Mouse (Mus musculus) CH12.LX (cell line): ENCODE measurements at regions not wholly inside any gene's neighbourhood (a gene's known extent, or its start where the extent isn't known, plus 50 kb on each side); places are given as distances from the start of the nearest gene placed in this dataset.

ENCODE experiments used
- DNase-seq: peaks from one replicate; pipeline ENCODE4 v3.0.0-alpha.2; 2013; ENCODE audit errors: extremely low read depth
- H3K27ac ChIP-seq: 2 replicates; pipeline ENCODE4 v1.5.1; 2012; ENCODE audit warnings: low read depth, mild to moderate bottlenecking, control low read depth, moderate library complexity; ENCODE audit not compliant: insufficient read depth
- H3K27me3 ChIP-seq: replicated peaks from 2 replicates; pipeline ENCODE3; 2012; ENCODE audit warnings: inconsistent platforms
- H3K36me3 ChIP-seq, 2 experiments: replicated peaks in 1 of 2; 2 replicates each; pipeline versions ENCODE3 to v1.6.1; 2012; ENCODE audit warnings: inconsistent platforms in 1 of 2, low read length in 1 of 2, mild to moderate bottlenecking in 1 of 2, mixed read lengths in 1 of 2, moderate library complexity in 1 of 2; ENCODE audit not compliant: control insufficient read depth in 1 of 2, insufficient read depth in 1 of 2
- H3K4me1 ChIP-seq, 2 experiments: 2 replicates each; pipeline ENCODE4 v1.6.1; 2012; ENCODE audit warnings: inconsistent platforms in 1 of 2, moderate library complexity in 1 of 2; ENCODE audit not compliant: insufficient read depth in 2 of 2, control insufficient read depth in 1 of 2
- H3K4me2 ChIP-seq: 2 replicates; pipeline ENCODE4 v1.6.1; 2012; ENCODE audit warnings: low read depth, mild to moderate bottlenecking, control low read depth; ENCODE audit not compliant: poor library complexity, insufficient read depth, severe bottlenecking
- H3K4me3 ChIP-seq, 3 experiments: fragments of 150-350 bp in 1 of 3; sonication (generic) in 1 of 3; replicated peaks in 1 of 3; 2 replicates each; pipeline versions ENCODE3 to v1.5.1; 2011 to 2012; ENCODE audit warnings: low read depth in 2 of 3, low read length in 2 of 3, mild to moderate bottlenecking in 2 of 3, moderate library complexity in 2 of 3, control low read depth in 1 of 3, improper control_type of control experiment in 1 of 3, inconsistent platforms in 1 of 3, mixed read lengths in 1 of 3; ENCODE audit not compliant: poor library complexity in 1 of 3
- H3K79me2 ChIP-seq: replicated peaks from 2 replicates; pipeline ENCODE4 v1.6.1; 2012; ENCODE audit warnings: mild to moderate bottlenecking, moderate library complexity; ENCODE audit not compliant: control insufficient read depth, poor library complexity, insufficient read depth, severe bottlenecking; ENCODE audit errors: extremely low read depth
- H3K9ac ChIP-seq: 2 replicates; pipeline ENCODE4 v1.6.1; 2012; ENCODE audit warnings: low read depth, mild to moderate bottlenecking, control low read depth, moderate library complexity; ENCODE audit not compliant: insufficient read depth
- H3K9me3 ChIP-seq: replicated peaks from 2 replicates; pipeline ENCODE3; 2012; ENCODE audit warnings: low read length, inconsistent platforms, mixed read lengths
- BHLHE40 ChIP-seq: IDR thresholded peaks from 2 replicates; pipeline ENCODE4 v1.6.1; 2011; ENCODE audit warnings: mild to moderate bottlenecking, low read depth, low read length, improper control_type of control experiment
- CHD1 ChIP-seq: IDR thresholded peaks from 2 replicates; pipeline ENCODE4 v1.6.1; 2012; ENCODE audit warnings: low read depth, low read length, improper control_type of control experiment, inconsistent platforms
- EP300 ChIP-seq: IDR thresholded peaks from 2 replicates; pipeline ENCODE4 v1.6.1; 2011; ENCODE audit warnings: low read length, improper control_type of control experiment
- HCFC1 ChIP-seq: IDR thresholded peaks from 2 replicates; pipeline ENCODE4 v1.6.1; 2012; ENCODE audit warnings: low read depth, mild to moderate bottlenecking, inconsistent platforms, low read length, improper control_type of control experiment
- JUN ChIP-seq: IDR thresholded peaks from 2 replicates; pipeline ENCODE4 v1.6.1; 2011; ENCODE audit warnings: low read depth, mild to moderate bottlenecking, low read length, improper control_type of control experiment, moderate library complexity; ENCODE audit not compliant: insufficient read depth
- MAFK ChIP-seq: IDR thresholded peaks from 2 replicates; pipeline ENCODE4 v1.6.1; 2011; ENCODE audit warnings: low read length, improper control_type of control experiment; ENCODE audit not compliant: insufficient replicate concordance
- MAX ChIP-seq: IDR thresholded peaks from 2 replicates; pipeline ENCODE4 v1.6.1; 2011; ENCODE audit warnings: low read length, improper control_type of control experiment
- MAZ ChIP-seq: IDR thresholded peaks from 2 replicates; pipeline ENCODE4 v1.6.1; 2012; ENCODE audit warnings: low read depth, mild to moderate bottlenecking, inconsistent platforms, low read length, improper control_type of control experiment, moderate library complexity
- MEF2A ChIP-seq: IDR thresholded peaks from 2 replicates; pipeline ENCODE4 v1.6.1; 2014; ENCODE audit warnings: low read depth, mild to moderate bottlenecking, inconsistent platforms, low read length, improper control_type of control experiment, borderline replicate concordance
- MYC ChIP-seq: IDR thresholded peaks from 2 replicates; pipeline ENCODE4 v1.6.1; 2011; ENCODE audit warnings: low read depth, mild to moderate bottlenecking, improper control_type of control experiment, low read length
- NELFE ChIP-seq: IDR thresholded peaks from 2 replicates; pipeline ENCODE4 v1.6.1; 2011; ENCODE audit warnings: low read depth, low read length, improper control_type of control experiment
- NRF1 ChIP-seq: IDR thresholded peaks from 2 replicates; pipeline ENCODE4 v1.6.1; 2014; ENCODE audit warnings: low read depth, mild to moderate bottlenecking, inconsistent platforms, low read length, improper control_type of control experiment, moderate library complexity
- RAD21 ChIP-seq: IDR thresholded peaks from 2 replicates; pipeline ENCODE4 v1.6.1; 2011; ENCODE audit warnings: low read depth, mild to moderate bottlenecking, low read length, improper control_type of control experiment, moderate library complexity
- RCOR1 ChIP-seq: conservative IDR thresholded peaks from 2 replicates; pipeline ENCODE4 v1.6.1; 2012; ENCODE audit warnings: low read depth, mild to moderate bottlenecking, inconsistent platforms, low read length, improper control_type of control experiment
- SIN3A ChIP-seq: IDR thresholded peaks from 2 replicates; pipeline ENCODE4 v1.6.1; 2012; ENCODE audit warnings: low read length, improper control_type of control experiment, inconsistent platforms
- TBP ChIP-seq: conservative IDR thresholded peaks from 2 replicates; pipeline ENCODE4 v1.6.1; 2011; ENCODE audit warnings: low read depth, low read length, improper control_type of control experiment
- UBTF ChIP-seq: IDR thresholded peaks from 2 replicates; pipeline ENCODE4 v1.6.1; 2012; ENCODE audit warnings: low read depth, mild to moderate bottlenecking, inconsistent platforms, low read length, improper control_type of control experiment, moderate library complexity
- USF1 ChIP-seq: IDR thresholded peaks from 2 replicates; pipeline ENCODE4 v1.6.1; 2014; ENCODE audit warnings: low read depth, mild to moderate bottlenecking, inconsistent platforms, low read length, improper control_type of control experiment
- USF2 ChIP-seq: conservative IDR thresholded peaks from 2 replicates; pipeline ENCODE4 v1.6.1; 2011; ENCODE audit warnings: low read depth, low read length, improper control_type of control experiment
- ZKSCAN1 ChIP-seq: IDR thresholded peaks from 2 replicates; pipeline ENCODE4 v1.6.1; 2012; ENCODE audit warnings: low read depth, inconsistent platforms, low read length, improper control_type of control experiment, borderline replicate concordance
- ZMIZ1 ChIP-seq: IDR thresholded peaks from 2 replicates; pipeline ENCODE4 v1.6.1; 2012; ENCODE audit warnings: low read depth, mild to moderate bottlenecking, inconsistent platforms, low read length, improper control_type of control experiment
- ZNF384 ChIP-seq: IDR thresholded peaks from 2 replicates; pipeline ENCODE4 v1.6.1; 2012; ENCODE audit warnings: low read depth, low read length, improper control_type of control experiment, inconsistent platforms
- dilution Hi-C: fragments of 300-500 bp; cut with MboI; formaldehyde crosslinking; loops from 2 replicates; pipeline ENCODE4 v1.14.3; 2020; ENCODE audit warnings: low sequenced_read_pairs; ENCODE audit not compliant: extremely low pct_unique_long_range_greater_than_20kb, extremely low pct_ligation_motif_present
- in situ Hi-C: fragments of 300-500 bp; cut with MboI; formaldehyde crosslinking; loops from 3 replicates; pipeline ENCODE4 v1.14.3; 2019; ENCODE audit warnings: low sequenced_read_pairs, low pct_ligation_motif_present, low pct_unique_long_range_greater_than_20kb, mixed read lengths

- Histone ChIP-seq H3K4me3 (peak overlapping the region in 1 of 3 experiments; percentile 4), H3K4me1 (no peaks in the 10 kb centered on the region), H3K36me3 (no peaks in the 10 kb centered on the region), H3K4me2 (no peak overlapping the region), H3K27me3 (no peaks in the 10 kb centered on the region), H3K9ac (no peak overlapping the region), H3K27ac (no peak overlapping the region), H3K9me3 (peaks cover 92% of the 10 kb centered on the region), H3K79me2 (no peaks in the 10 kb centered on the region)
- in situ Hi-C loops: no loop called here
- TF ChIP-seq RAD21: no peak
- no peak for TF ChIP-seq MEF2A
- no peak for TF ChIP-seq ZKSCAN1
- TF ChIP-seq MAZ: no peak
- no peak for TF ChIP-seq ZMIZ1
- TF ChIP-seq MAX: no peak
- no peak for TF ChIP-seq BHLHE40
- no peak for TF ChIP-seq MAFK
- TF ChIP-seq SIN3A: no peak
- TF ChIP-seq NRF1: no peak
- no peak for TF ChIP-seq HCFC1
- DNase-seq: no peak
- dilution Hi-C loops: no loop called here
Observed at GRCm38 (mm10) chr12:107757996-107758791, 245.2 kb downstream of the Bcl11b start.

- H3K9me3 ChIP-seq: peaks cover 92% of the 10 kb centered on the region
Observed at GRCm38 (mm10) chr12:107759291-107759690, 244.1 kb downstream of the Bcl11b start.

More at GRCm38 (mm10) chr12:107759291-107759690, 244.1 kb downstream of the Bcl11b start:
- H3K27me3 ChIP-seq: no peaks in the 10 kb centered on the region
- no peaks in the 10 kb centered on the region for H3K79me2 ChIP-seq
- no peaks in the 10 kb centered on the region for H3K4me1 ChIP-seq
- H3K4me3 ChIP-seq: no peak overlapping the region
- no peak overlapping the region for H3K9ac ChIP-seq
- TF ChIP-seq USF1: no peak
- no peak for TF ChIP-seq TBP
- no peak for TF ChIP-seq USF2
- no peak for TF ChIP-seq CHD1
- TF ChIP-seq ZNF384: no peak
- no peak for TF ChIP-seq MYC
- TF ChIP-seq NELFE: no peak
- TF ChIP-seq RAD21: no peak
- TF ChIP-seq UBTF: no peak
- no peak for TF ChIP-seq ZMIZ1
- TF ChIP-seq RCOR1: no peak
- no peak for TF ChIP-seq MAFK
- TF ChIP-seq BHLHE40: no peak
- TF ChIP-seq JUN: no peak
- TF ChIP-seq SIN3A: no peak
- no peak for TF ChIP-seq EP300
- no peak for DNase-seq
- dilution Hi-C loops (no loop called here), in situ Hi-C loops (no loop called here)
- H3K36me3 ChIP-seq: no peaks in the 10 kb centered on the region
- H3K4me2 ChIP-seq: no peak overlapping the region
- no peak overlapping the region for H3K27ac ChIP-seq
